Mouse (Mus musculus): ENCODE measurements around the gene Ulk3.

The Ulk3 gene

DNA sequence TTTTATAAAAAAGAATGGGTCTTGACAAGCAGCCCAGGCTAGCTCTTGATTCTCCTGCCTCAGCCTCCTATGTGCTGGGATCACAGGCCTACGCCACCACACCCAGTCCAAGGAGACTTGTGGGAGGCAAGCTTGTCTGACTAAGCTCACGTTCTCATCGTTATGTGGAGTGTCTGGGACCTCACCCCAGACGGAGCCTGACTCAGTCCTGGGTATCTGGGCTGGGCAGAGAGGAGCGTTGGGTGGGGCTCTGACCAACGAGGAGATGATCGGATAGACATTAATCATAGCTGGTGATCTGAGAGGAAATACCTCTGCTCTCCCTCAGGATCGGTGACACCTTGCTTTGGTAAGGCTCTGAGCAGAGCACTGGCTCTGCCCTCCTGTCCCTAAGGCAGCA lies 29.6 kb downstream of the Ulk3 start:
- DNase-seq = no peak

DNA sequence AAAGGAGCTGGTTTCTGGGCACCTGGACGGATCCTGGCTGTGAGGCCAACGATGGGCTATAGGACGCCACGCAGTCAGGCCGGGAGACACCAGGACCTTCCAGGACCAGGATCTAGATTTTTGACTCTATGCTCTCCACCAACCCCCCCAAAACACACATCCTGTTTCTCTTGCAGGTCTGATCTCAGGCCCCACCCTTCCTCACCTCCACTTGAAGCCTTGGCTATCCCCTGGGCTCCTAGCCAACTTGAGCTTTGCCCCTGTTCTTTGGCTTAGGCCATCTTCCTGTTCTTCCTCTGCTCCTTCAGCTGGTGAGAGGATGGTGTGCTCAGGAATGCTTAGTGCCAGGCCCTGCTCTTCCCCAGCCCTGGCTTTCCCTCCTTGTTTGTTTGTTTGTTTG lies 31.4 kb downstream of the Ulk3 start, which contains the start of gene Lman1l:
TSS of gene Lman1l (minus strand) at position 101 of the 400 bp plus-strand sequence.
- no peak for DNase-seq

DNA sequence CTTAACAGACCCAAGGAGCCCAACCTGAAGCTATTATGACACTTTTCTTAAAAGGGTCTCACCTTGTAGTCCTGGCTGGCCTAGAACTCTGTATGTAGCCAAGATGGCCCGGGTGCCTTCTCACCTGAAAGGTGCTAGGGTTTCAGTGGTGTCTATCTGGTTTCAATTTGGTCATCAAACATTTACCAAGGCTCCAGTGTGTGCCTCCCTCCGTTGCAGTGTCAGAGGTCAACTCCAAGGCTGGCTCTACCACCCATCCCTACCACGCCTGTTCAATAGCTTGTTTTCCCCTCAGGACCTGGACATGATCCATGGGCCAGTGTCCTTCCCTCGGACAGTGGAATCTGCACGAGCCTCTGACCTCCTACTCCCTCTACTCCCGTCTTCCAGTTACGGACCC lies 35.0 kb downstream of the Ulk3 start:
- no peak for DNase-seq

DNA sequence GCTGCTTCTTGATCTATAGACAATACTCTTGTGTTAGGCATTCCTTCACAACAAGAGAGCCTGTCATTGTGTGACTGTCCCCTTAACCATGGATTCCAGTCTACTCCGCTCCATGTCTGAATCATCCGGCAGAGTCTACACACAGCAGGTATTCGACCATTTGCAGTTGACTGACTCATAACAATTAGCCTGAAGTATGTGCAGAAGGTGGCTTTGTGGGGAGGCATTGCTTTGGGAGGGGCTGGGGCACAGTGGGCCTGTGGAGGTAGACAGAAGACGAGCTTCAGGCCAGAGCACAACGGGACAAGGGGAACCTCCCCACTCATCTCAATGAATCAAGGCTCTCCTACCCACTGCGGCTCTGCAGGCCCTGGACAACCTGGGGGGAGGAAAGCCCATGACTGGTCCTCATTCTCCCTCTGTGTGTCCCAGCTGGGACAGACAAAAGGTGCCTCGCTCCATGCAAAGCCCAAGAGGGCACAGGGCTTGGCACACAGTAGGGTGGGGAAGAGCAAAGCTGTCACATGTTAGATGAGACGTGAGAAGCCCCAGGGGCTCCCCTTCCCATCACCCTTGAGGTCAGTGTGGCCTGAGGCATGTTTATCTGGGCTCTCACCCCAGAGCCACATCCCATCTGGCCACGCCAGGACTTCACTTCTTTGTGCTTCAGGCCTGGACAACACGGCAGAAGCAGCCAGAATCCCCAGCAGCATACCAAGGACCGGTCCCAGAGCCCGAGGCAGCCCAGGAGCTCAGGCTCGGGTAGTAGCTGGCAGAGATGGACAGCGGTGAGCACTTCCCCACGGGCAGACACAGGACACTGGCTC lies 36.6 kb downstream of the Ulk3 start:
- DNase-seq = no peak

DNA sequence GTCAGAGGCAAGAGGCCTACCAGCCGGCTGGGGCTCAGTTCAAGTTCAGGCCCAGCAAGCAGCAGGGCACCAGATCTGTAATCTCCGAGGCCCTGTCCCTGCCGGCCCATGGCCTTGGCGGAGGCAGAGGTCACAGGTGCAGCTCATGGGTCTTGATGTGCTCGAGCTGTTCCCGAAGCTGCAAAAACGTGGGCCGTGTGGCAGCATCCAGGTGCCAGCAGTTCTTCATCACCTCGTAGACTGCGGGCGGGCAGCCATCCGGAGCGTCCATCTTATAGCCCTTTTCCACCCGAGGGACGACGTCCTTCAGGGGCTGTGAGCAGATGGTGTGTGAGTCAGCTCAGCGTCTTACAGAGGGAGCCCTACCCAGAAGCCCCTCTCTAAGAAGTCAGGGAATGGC lies 37.9 kb downstream of the Ulk3 start:
- DNase-seq = no peak

DNA sequence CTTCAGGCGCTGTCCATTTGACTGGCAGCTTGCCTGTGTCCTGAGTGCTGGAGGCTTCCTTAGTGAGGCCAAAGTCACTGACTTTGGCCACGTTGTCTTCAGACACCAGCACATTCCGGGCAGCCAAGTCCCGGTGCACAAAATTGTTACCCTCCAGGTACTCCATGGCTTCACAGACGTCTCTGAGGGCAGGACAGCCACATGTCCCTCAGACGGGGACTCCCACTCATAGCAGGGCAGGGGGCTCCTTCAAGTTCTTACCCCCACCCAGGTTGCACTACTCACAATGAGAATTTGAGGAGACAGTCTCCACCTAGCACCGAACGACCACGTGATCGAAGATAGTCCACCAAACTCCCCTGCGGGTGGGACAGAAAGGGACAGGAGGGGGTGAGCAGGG lies 38.6 kb downstream of the Ulk3 start:
- DNase-seq = no peak

DNA sequence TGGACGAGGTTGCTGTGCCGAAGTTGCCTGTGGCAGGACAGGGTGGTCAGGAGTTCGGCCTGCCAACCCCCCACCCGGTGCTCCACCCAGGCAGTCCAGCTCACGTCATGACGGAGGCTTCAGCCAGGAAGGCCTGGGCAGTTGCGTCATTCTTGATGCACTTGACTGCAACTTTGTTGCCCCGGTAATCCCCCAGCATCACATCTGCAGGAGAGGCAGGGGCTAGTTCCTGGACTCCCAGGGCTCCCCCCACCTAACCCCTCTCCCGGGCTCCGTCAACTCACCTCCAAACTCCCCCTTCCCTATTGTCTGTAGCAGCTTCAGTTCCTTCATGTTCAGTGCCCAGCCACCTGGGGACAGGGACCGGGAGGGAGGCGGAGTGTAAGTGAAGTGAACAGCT lies 39.5 kb downstream of the Ulk3 start:
- no peak for DNase-seq

DNA sequence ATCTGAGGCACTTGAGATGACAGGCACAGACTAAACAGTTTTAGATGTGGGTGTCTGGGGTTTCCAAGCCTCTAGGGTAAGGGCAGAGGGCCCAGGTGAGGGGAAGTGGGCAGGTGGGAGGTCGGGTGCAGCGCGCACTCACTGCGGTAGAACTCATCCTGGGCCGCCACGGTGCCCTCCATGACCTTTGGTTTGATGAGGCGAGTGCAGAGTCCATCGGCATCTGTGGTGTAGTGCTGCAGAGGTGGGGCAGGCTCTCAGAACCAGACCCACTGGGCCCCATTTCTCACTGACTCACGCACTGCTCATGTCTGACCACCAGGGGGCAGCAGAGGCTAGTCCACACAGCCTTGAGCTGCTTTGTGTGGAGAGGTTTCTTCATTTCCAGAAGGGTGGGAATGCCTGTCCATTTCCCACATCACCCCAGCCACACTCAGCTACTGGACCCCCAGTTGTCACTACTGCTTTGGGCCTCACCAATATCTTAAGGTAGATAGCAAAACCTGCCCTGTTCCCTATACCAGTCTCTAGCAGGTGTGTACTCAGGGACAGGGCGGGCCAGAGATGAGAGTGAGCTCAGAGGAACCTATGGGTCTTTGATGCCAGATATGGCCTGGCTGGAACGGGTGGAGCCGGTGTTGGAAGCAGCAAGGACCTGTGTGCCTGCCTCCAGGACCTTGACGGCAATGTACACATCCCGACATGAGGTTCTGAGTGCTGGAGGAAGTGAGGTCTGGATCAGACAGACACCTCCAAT lies 40.0 kb downstream of the Ulk3 start:
- DNase-seq = peak; percentile 75

DNA sequence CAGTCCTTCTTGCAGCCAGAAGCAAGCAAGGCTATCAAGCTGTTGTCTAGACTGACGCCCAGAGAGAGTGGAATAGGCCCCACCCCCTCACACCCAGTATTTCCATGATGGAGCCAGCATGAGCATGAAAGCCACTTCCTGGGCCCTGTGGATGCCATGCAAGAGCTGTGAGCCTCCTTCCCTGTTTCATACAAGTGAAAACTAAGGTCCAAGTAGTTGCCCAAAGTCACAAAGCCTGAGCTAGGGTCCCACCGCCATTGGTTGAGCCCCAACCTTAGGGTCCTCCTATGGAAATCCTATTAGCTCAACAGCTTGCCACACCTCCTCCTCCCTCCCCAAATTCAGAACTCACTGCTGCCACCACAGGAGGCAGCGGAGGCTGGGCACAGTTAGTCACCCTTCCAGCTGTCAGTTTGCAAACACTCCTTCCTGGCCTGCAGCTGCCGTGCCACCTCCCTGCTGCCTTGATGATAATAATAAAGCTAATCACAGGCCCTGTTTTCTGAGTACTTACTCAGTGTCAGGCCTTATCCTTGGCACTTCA lies 44.3 kb downstream of the Ulk3 start:
- no peak for DNase-seq

DNA sequence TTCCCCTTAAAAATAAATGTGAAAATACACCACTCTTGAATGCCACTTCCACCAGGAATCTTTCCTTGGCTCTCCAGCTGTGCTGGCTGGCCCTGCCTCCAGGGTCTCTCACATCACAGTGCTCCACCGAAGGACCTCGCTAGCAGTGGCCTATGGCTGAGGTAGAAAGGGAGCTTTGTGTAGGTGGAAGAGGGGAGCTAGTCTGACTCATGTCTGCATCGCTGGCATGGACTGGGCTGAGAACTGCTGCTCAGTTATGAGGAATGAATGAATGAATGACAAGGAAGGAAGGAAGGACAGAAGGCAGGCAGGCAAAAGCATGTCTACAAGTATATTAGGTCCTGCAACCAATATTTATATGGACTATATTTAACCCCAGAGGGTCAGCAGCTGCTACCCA lies 48.0 kb downstream of the Ulk3 start:
- DNase-seq = no peak

DNA sequence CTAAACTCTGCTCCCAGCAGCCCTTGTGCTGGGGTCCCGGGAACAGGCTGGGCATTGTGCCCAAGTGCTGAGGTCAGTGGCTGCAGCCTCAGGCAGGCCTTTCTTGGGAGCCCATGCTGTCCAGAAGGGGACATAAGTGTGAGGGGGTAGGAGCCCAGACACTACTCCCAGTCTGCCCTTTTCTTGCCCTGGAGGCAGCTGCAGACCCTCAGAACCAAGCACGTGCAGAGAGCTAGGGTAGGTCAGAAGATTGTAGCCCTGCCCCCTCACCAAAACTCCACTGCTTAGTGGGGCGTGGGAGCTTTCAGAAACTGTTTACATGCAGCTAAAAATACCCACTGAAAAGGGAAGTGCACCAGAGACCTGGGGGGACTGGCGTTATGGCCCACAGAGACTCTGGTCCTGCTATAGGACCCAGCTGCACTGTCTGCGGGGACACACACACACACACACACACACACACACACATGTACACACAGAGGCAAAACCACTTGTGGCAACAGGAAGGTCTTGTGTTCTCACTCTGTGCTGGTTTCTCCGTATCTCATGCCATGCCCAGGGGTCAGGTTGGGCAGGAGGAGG lies 48.6 kb downstream of the Ulk3 start:
- no peak for DNase-seq

DNA sequence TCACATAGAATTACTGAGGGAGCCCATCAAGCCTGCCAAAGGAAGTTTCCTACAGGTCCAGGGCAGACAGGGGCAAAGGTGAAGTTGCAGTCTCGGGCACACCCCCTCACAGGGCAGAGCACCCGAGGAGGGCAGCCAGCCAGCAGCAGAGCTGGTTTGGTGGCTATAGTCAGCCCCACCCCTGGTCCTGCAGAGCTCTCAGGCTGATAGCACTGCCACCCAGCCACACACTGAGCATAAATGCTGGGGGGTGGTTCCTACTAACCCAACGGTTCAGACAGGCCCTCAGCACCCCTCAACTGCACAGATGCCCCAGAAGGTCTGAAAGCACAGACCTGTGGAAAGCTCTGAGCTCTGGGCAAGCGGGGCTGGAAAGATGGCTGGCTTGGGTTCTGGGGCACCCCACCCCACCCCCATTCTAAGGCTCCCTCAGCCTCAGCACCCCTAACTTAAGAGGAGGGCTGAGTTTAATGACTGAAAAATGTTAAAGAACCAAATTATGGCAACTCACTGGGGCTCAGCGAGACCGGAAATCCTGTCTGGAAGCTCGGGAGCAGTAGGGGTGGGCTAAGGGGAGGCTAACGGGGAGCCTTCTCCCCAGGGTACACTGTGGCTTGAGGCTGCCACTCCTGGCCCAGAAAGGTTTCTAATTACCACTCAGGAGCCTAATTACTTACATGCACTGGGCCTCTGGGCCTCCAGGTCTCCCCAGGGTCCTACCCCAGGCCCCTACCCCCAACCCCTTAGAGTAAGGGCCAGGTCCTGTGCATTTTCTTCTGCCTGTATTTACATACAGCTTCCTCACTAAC lies 49.6 kb downstream of the Ulk3 start:
- no peak for DNase-seq

DNA sequence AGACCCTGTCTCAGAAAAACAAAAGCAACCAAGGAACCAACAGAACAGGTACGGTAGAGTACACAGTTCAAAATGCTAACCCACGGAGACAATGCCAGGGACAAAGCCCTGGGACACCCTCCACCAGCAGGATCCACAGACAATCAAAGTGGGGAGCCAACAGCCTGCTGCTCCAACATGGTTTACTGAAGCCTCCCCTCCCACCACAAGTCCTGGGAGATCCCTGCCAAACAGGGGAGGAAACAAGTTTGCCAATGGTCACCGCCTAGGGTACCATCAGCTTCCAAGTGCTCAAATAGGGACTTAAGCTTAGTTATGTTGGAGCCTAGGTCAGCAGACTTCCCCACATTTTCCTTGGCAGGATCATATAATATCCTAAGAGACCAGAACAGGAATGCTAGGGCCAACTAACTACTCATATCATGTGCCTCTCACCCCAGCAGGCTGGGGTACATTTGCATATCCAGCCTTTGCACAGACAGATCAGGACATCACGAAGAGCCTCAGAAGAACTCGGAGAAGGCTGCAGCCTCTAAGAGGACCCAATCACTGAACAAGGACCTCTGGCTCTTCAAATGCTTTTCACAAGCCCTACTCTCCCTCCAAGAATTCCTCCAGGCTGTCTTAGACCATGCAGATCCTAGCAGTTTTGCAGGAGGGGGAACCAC lies 50.5 kb downstream of the Ulk3 start:
- DNase-seq = no peak

DNA sequence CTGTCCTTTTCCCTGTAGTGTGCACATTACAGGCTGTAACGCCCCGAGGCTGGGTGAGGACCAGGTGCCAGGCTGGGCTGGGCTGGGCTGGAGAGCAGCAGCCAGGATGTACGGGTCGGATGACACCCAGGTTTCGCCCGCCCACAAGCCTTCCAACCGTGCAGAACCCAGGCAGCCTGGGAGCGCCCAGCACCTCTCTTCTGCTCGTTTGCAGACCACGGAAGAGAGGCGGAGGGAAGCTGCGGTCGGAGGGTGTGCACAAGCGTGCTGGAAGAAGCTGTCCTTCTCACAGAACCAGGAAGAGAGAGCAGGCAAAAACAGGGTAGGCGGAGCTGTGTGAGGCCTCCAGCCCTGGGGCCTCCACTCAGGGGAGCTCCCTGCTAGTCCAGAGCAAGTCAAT lies 51.1 kb downstream of the Ulk3 start:
- DNase-seq = no peak

DNA sequence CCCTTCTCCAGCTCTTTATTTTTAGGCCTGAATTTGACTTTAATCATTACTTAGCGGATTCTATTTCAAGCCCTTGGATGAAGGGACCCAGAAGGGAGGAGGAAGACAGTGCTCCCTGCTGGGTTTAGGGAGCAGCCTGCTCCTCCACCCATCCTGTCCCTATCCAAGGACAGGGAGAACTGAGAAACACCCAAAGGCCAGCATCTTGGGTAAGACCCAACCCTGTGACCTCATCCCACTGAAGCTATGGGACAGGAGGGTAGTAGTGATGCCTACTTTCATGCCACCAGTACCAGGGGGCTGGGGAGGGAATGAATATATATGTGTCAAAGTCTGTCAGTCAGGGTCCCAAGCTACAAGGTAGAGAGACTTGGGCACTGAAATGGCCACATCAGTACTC lies 51.8 kb downstream of the Ulk3 start:
- no peak for DNase-seq

DNA sequence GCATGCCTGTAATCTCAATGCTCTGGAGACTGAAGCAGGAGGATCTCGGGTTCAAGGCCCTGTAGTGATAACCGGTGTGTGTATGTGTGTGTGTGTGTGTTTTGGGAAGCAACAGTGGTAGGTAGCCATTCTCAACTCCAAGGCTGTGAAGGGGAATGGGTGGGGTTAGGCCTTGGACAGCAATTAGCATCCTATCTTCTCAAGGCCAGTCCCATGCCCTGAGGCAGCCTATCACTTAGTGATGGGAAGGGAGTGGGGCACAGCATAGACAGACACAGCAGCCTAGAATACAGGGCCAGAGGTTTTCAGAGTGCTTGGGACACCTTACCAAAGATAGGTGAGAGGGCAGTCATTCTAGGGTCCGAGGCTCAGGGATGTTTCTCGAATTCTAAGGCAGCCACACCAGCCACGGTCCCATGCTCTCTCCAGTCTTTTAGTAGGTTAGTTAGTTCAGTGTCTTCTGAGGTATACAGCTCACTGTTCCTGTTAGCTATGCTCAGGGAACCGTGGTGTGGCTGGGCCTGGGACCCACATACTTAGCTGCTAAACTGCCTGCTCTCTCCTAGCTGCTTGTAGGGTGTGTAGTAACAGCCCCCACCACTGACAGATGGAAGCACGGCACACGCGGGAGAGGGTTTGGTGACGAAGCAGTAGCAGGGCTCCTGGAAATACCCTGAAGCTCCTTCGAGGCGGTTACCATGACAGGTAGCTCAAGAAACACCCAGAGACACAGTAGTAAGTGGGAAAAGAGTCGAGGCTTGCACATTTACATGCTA lies 52.7 kb downstream of the Ulk3 start:
- DNase-seq = no peak

DNA sequence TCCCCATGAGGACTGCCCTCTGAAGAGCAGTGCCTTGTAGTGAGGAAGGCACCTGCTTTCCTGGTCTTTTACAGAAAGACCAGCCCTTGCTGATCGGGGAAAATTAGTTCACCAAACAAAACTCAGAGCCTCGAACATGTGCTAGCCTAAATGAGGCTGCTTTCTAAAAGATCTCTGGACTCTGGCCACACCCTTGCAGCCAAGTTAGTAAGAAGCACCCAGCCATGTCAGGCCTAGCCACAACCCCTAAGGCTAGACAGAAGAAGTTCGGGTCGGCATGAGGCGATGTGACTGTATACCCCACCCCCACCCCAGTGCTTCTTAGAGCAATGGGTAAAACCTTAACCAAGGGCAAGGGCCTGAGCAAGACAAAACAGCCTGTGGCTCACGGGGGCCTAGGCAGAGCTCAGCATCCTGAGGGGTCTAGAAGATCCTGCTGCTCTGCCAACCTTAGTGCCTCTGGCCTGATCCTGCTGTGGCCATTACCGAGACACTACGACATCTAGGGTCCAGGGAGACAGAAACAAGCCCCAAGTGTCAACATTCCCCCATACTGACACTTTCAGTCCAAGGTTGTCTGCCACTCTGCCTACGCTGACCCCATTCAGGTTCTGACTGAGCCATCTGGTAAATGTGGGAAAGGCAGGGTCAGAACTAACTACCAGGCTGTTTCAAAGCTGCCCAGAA lies 54.1 kb downstream of the Ulk3 start:
- DNase-seq = no peak

DNA sequence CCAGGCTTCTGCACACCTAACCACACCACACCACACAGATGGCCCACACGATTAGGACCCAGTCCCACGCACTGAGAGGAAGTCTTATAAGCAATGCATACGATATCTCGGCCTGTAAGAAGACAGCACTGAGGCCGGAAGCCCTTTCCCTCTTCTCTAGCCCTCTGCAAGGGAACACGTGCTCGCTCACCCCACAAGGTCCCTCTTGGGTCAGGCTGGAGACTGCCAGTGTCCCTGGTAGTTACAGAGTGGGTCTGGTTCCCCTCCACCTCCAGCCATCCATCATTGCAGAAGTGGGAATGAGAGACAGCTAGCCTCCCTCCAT lies 54.6 kb downstream of the Ulk3 start:
- DNase-seq = no peak

DNA sequence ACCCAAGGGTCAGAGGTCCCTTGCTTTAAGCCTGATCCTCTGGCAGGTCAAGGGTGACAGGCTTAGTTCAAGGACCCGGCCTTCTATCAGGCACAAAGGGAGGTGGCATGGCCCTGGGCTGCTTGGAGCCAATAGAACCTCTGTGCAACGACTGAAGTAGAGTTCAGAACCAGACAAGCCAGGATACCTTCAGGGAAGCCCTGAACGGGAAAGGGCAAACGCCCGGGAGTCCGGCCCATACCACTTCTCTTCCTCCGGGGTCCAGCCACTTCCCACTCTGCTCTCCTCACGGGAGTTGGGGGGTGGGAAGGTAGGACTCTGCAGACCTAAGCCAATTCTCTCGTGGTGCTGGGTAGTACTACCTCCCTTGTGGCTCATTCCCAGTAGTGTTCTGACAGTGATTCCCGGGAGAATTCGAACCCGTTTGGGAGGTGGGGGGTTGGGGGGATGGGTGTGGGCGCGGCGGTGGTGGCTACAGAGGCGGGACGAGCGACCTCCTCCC lies 55.2 kb downstream of the Ulk3 start:
- no peak for DNase-seq

DNA sequence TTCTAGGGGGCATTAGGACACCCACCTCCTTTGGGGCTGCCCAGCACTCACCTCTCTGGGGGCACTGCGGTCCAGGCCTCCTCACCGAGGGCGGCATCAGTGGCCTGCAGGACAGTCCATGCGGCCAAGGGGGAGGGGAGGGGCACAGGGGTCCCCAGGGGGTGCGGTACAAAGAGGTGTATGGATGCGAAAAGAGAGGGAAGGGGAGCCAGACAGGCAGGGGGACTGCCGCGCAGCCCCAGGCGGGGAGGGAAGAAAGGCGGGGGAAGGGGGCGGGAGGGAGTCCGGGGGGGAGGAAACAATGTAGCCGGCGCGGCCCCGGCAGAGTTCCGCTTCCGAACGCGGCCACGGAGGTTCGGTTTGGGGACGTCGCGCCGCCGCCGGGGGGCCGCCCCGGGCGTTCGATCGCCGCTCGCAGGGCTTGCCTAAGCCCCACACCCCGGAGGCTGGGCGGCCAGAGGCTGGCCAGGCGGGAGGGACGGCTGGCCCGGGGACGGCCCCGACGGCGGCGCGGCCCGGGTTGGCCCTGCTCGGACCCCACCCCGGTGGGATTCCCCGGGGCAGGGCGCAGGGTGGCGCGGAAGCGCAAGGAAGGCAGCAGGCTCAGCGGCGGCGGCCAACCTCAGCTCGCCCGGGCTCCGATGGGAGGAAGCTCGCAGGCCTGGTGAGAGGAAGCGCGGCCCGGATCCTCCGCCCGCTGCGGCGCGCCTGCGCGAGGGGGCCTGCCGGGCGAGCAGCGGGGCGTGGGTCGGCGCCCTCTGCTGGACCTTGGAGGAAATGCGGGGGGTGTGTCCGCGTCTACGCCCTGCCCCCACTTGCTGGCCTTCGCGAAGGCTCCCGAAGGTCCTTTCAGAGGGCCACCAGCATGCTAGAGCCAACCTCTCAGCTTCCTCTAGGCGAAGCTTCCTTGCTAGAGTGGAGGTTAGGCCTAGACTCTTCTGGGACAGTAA lies 56.0 kb downstream of the Ulk3 start:
- DNase-seq = peak; percentile 89

Data from cerebellum, adult 11 months (tissue).